Mouse (Mus musculus) neutrophil, adult 5-6 weeks (primary cell): ENCODE data around the gene Sorcs1. TPM values are rescaled to one million over a fixed set of nuclear protein-coding genes. Genes with fewer than 3 reads are reported as not detected.

Source experiments
- ATAC-seq: fragments of 151-379, 151-347 bp; 2 replicates; pipeline ENCODE4 v1.8.0; 2017; ENCODE audit warnings: mild to moderate bottlenecking, moderate TSS enrichment; ENCODE audit not compliant: insufficient number of reproducible peaks, poor library complexity, low FRiP score, severe bottlenecking; ENCODE audit errors: extremely low read depth
- total RNA-seq: library from RNA; stranded (forward); fragments of 200-1000 nt; gene quantifications from 2 replicates; pipeline ENCODE4 v1.2.3, GENCODE M21; 2017

Gene Sorcs1
- total RNA-seq, 1 experiment from 2014 or later: not detected

DNA sequence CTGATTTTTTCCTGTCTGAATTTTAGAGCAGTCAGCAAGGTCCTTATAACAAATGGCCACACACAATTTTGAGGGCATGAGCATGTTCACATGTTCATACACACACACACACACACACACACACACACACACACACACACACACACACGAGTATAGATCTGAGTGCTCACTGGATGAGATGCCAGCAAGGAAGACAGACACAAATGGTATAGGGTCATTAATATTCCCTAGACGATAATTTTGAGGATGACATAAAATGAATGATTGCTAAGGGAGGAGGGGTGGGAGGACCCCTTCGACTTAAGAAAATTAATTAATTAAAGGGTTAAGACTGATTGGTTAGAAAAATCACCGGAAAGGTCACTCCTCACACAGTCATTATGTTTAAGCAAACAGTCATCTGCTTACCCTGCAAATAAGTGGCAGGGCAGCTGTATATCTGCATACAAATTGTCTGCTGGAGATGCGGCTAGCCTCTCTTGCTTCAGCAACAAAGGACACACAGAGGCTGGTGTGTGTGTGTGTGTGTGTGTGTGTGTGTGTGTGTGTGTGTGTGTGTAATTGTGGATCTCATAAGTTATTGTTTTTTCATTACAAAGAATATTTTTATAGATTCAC lies 221.1 kb downstream of the Sorcs1 start:
- no peak for ATAC-seq

DNA sequence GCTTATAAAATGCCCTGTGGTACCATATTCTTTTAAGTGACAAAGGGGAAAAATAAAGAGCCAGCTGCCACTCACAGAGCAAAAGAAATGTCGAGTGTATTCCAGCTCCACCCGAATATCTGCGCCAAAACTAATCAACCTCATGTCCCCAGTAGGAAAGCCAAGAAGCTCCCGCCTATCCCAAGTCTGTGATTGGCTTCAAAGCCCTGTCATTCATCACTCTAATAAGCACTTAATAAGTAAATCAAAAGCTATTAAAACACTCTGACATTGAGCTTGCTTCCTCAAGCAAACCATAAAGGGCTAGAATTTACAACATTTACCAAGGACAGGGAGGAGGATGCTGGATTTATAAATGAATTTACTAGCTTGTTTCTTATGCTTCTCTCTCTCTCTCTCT lies 237.3 kb downstream of the Sorcs1 start:
- ATAC-seq: no peak

DNA sequence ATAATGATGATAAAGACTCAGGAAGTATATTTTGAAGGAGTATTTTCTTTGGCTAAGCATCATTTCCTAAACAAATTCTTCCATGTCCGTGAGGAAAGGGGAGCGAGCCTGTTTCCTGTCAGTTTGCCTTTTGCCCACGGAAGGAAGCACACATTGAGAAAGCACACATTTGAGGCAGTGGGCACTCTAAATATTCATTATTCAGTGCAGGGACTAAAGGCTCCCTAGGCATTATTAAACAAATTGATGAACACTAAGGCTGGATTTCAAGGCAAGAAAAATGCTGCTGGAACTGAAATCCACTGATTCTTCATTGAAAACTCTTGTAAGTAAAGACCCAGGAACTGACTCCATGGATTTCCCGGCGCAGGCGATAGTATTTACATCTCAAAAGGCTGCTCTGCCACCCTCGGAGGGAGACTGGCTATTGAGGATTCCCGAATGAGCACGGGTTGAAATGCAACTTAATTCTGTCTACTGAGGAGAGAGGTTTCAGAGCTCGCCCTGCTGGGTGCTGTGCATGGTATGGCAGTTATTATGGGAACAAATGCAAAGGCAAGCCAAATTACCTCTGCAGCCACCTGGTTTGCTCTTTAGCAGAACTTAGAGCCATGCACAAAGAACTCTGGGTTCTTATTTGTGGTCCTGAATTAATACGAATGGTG lies 238.1 kb downstream of the Sorcs1 start:
- ATAC-seq: no peak

DNA sequence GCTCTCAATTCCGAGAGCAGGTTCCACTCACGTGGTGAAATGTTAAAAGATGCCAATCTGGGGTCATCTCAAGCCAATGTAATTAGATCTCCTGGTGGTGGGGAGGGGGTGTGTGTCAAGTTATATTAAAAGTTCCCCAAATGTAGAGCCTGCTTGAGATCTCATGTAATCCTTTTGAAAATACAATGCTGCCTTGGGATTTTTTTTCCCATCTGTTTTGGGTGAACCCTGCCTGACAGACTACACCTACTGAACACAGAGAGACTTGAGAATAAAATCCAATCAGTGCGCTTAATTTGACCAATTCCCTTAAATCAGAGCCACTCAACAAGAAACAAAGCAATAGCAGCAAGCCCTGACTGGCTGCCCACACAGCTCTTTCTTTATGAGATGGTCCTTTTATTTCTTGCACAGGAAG lies 239.0 kb downstream of the Sorcs1 start:
- ATAC-seq: no peak

DNA sequence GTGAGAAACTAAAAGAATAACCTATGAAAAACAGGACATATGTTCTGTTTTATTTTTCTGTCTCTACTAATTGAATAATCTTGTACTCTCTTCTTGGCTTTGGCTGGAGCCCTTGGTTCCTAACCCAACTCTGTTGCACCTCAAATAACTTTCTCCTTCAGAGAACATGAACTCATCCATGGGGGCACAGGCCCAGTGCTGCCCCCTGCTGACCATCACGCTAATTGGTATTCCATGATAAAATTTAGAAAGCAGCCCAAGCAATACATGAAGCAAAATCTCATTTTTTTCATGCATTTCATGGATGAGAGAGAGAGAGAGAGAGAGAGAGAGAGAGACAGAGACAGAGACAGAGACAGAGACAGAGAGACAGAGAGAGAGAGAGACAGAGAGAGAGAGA lies 255.5 kb downstream of the Sorcs1 start:
- ATAC-seq: no peak

DNA sequence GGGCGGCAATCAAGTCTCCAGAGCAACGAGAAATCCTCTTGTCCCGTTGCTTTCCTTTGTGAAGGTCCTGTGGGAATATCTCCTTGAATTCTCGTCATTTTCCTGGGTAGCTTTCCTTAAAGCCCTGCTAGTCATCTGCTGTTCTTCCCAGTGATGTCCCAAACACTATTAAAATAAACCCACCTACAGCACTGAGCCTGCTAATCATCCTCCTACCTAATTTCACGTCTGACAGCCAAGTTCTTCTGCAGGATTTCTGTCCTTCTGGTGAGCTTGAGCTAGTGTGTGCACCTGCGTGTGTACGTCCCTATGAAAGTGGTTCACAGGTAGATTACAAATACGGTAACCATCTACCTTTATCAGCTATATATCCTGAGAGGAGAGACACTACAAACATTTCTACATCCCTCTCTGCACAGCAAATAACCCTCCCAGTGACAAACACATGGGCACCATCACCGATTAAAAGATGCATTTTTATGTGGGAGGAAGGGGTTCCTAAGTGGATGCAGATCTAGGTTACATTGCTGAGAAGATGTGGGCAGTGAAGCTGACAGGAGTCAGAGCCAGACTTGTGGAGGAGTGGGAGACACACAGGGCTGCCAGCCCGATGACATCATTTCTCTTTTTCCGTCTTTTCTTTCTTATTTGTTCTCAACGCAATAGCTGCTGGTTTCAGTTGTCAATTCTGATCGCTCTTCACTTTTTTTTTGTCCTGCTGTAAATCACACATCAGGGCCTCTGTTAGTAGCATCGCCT lies 259.3 kb downstream of the Sorcs1 start:
- ATAC-seq: no peak

DNA sequence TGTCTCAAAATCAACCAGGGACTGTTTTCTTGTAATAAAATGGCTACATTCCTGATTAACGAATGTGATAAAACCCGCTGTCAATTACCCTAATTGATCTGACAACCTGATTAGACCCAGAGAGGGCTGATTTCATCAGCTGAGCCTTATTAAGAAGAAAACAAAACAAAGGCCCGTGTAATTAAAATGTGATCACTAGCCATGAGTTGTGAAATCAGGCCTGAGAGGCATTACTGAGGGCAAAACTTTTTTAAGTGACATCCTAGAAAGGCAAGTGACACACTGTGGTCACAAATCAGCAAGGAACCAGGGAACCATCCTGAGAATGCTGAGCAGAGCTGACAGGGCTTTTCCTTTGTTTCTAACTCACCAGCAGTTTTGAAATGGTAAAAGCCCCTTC lies 267.9 kb downstream of the Sorcs1 start:
- ATAC-seq: no peak

DNA sequence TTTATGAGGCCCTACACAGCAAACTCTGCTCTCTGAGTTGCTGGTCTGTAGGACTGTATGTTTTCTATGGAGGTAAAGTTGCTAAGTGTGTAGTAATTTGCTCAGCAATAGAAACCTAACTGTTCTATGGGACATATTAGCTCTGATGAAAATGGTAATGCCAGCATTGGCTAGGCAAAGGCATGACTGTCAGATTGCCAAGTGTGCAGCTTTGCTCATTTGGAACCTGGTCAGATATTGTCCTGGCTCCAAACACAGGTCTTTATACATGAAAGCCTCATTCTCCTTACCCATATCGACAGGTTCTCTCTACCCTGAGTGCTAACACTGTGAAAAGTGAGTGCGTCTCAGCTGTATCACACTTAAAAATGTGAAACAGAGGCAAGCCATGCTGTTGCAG lies 280.1 kb downstream of the Sorcs1 start:
- no peak for ATAC-seq

DNA sequence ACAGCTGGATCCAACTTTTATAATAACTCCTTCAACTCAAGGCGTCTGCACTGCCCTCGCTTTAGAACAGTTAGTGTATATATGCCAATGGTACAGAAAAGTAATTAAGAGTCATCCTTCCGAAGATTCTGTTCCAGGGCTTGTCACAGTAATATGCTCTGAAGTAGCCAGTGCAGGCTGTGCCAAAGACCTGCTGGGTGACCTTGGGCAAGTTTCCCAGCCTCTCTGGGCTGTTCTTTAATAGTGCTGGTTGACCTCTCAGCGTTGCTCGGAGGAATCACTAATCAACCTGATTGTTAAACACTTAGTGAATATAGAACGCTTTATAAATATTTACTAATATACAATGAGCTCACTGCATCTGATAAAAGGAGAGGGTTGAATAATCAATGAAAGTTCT lies 282.7 kb downstream of the Sorcs1 start:
- ATAC-seq: no peak

DNA sequence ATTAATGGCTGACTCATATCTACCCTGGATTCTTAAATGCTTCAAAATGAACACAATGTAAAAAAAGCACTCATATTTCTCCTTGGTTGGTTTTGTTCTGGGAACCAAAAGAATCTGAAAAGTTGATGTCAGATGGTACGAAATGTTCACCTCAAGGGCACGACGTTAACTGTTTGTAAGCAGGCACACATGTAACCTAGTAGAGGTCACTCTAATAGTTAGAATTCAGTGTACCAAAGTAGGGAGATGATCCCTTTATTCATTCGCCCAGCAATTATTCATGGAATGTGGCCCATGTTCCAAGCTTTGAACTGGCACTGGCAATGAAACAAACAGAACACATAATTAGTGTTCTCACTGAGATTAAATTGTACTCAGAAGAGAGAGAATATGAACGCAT lies 284.3 kb downstream of the Sorcs1 start:
- no peak for ATAC-seq

DNA sequence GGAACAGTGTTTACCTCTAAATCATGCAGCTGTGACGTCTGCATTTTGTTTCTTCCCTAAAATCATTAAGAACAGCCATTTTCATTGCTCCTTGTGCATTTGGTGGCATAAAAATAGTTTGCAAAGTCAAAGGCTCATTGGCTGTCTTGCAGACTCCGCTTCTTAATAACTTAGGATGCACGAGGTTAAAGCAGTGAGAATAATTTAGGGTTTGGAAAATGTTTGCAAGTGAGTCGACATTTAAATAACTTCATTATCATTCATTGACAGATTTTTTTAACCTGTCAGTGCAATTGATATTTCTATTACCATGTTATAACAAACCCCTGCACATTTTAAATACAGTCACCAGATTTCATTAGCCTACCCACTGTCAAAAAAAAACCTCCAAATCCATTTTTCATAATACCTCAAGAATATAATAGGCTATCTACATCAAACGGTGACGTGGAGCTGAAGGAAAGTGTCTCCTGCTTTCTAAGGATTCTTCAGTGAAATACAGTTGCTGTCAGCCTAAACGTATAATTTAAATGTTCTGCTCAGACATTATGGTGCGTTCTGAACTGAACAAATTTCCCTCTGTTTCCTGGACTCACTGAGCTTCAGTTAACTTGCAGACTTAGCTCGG lies 288.4 kb downstream of the Sorcs1 start:
- no peak for ATAC-seq

DNA sequence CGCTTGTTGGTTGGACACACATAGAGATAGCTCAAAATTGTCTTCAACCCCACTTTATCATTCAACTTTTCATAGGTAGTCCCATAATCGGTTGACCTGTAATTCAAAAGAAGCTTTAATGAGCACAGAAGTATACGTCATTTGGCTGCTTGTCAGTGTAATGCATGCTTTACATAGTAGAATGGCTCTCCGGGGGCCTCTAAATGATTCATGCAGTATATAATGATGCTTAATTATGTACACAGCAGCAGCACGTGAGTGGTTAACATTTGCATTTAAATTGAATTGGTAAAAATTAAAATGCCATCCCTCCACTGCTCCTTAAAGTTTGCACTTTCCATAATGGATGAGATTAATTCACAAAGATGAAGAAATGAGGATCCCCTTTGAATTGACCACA lies 299.5 kb downstream of the Sorcs1 start:
- ATAC-seq: no peak

DNA sequence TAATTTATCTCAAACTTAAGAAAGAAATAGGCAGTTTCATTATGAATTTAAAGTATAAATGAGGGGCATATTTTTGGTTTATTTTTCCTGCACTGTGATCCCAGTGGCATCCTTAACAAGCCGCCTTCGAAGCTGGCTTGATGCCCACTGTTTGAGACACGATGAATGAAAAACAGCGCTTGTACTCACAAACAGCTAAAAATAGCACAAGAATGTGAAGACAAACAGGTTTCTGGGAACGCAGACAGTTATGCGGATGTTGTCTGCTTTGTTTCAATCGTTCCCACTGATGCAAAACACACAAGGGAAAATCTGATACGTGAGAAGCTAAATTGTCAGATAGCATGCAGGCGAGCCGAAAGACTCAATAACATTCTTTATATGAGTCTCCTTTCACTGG lies 303.7 kb downstream of the Sorcs1 start:
- no peak for ATAC-seq

DNA sequence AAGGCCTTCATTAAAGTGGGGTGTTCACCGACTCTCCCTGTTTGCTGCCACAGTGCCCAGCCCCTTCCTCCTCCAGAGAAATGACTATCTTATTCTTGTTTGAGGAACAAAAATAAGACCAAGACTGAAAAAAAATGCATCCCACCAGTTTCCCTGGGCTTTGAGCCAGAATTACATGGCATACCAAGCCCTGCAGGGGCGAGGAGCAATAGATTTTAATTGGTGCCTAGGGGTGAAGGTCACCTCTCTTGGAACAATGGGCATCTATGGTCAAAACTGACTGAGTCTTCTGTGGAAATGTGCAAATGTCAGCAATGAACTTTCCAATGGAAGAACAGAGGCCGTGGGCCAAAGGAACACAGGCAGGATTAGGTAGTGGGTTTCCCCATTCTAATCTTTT lies 312.0 kb downstream of the Sorcs1 start:
- no peak for ATAC-seq

DNA sequence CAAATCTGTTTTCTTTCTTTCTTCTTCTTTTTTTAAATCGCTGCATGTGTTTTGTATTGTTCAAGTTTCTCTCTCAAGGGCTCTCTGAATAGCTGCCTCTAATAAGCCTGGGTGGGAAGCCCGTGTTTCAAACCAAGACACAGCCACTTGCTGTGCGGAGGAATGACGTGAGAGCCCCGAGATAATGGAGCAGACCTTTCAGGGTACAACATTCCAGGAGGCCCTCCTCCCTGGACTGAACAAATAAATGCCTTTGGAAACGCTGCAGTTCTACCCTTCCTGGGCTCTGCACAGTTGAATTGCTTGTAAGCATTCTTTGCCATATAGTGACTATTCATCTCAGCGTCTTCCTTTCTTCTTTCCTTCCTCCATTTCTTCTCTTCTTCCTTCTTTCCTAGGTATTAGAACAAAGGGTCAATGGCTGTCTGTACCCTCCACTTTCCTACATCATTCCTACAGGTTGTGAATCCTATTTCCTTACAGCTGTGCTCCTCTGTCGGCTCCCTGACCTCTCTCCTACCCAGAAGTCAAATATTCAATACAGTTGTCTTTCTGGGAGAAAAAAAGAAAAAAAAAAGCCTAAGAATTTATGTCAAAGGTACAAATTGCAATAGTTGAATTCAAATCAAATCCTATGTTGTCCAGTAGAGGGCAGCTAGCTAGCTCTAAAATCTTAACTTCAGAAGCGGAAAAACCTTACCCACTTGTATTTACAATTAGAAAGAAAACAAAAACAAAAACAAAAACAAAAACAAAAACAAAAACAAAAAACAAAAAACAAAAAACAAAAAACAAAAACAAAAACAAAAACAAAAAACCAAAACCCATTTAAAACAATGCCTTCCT lies 315.6 kb downstream of the Sorcs1 start:
- ATAC-seq: no peak

DNA sequence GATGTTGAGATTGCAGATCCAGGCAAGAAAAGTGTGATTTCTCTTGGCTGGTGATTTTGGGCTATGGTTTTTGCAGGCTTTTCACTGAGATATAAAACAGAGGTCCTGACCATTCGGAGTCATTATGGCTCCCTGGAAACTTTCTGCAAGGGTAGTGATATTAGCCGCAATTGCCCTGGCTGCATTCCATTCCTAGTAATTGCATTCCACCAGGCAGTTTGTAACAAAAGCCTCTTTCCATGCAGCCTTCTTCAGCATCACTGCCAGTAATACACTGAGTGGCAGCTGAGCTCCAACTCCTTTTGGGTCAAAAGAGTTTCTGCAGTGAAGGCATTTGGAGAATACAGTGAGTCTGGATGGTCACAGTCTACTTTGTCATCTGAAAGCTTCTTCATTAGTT lies 319.9 kb downstream of the Sorcs1 start:
- ATAC-seq: no peak

DNA sequence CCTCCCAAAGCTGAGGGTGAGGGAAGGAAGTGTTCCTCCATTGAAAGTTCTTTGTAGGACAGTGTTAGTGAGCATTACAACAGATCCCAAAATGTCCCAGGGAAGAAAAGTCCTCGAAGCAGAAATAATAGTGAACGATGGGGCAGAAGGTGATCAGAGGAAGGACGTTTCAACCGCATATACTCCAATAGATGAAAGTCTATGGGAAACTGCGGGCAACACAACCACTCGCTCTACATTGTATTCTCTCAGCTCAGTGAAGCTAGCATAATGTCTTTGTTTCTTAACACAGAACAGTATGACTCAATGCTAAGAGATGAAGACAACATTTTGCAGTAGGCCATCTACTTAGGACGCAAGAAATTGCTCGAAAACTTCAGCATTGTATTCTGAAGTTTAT lies 339.2 kb downstream of the Sorcs1 start:
- ATAC-seq: no peak

DNA sequence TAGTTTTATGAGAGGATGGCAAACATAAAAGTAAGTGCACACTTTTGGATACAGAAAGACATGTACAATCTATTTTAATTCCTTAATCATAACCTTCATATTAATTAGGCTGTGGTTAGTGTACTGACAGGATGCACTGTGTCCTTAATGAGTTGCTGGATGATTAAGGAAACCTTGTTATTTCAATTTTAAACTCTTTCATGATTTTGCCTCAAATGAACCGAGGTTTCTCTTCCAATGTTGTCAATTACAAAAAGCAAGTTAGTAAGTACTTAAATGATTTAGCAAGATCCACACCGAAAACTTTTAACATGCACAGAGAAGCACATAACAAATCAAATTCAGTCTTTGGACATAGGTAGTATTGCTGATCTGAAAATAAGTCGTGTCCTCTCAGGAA lies 341.7 kb downstream of the Sorcs1 start:
- ATAC-seq: no peak

DNA sequence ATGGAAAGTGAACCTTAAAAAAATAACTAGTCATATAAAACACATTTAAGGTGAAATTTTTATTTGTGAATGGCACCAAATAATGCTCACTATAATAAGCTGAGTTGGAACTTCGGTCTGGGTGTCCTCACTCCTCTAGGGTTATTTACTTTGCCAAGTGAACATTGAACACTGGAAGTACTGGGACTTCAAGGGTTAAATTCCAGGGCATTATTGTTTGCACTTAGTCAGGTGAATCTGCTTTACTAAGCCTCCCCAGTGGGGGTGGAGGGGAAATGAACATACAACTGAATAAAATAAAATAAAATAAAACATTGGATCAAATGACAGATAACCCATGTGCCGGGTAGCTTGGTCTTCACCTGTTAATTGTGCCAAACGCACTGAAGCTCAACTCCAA lies 347.3 kb downstream of the Sorcs1 start:
- ATAC-seq: no peak
